Mouse (Mus musculus) liver, postnatal 0 days (tissue): ENCODE measurements around the gene Sh3glb1.

ENCODE experiments used
- CTCF ChIP-seq: sonication (generic); IDR thresholded peaks from 2 replicates; pipeline ENCODE4 v1.5.1; 2016; ENCODE audit warnings: antibody characterized with exemption, low read depth
- EP300 ChIP-seq: IDR thresholded peaks from 2 replicates; pipeline ENCODE4 v1.6.1; 2016; ENCODE audit warnings: antibody characterized with exemption, low read depth, mild to moderate bottlenecking

DNA sequence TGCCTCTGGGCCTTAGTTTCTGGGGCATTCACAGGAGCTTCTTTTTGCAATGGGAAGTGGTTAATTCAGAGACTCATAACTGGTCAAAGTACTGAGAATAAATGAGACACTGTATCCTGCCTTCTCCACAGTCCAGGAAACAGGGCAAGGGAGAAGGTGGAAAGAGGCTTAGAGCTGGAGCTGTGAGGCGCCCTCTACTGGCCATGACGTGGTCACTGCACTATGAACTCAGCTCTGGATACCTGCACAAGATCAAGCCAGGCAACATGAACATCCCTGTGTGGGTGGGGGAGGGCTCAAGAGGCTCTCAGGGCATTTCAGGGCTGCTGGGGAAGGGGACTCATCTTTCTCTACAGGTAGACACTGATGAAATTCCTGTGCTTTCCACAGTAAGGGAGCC, 33.0 kb upstream of the Sh3glb1 start:
- TF ChIP-seq EP300 (no peak), CTCF (peak; percentile 78)
